Mouse (Mus musculus): ENCODE results near the gene Psme1. TPM values are rescaled to one million over a fixed set of nuclear protein-coding genes. Genes with fewer than 3 reads are reported as not detected.

Psme1 gene
- polyA plus RNA-seq, 1 experiment from 2014 or later: 130 TPM

- H3K9me3 ChIP-seq (ENCODE audit: control insufficient read depth, low read length): no peaks in the 10 kb centered on the region
- H3K4me1 ChIP-seq (replicated peaks; ENCODE audit: control insufficient read depth, insufficient read depth): peaks cover 3% of the 10 kb centered on the region; the same call in 1 of the 2 replicates
- TF ChIP-seq EP300 (optimal IDR thresholded peaks at IDR 0.05) (no peak), CTCF (IDR thresholded peaks at IDR 0.05; ENCODE audit: low read depth) (peak; percentile 20; the same call in 1 of the 2 replicates)
- H3K9ac ChIP-seq (ENCODE audit: low read length): no peak overlapping the region
- WGBS: 90% methylated on average over 2 of the region's 2 CpGs
- no peaks in the 10 kb centered on the region for H3K36me3 ChIP-seq (ENCODE audit: control insufficient read depth, insufficient read depth, low read length)
- DNase-seq (ENCODE audit: low spot score) (no peak), ATAC-seq (ENCODE audit: low FRiP score, low TSS enrichment) (no peak)
- H3K27me3 ChIP-seq (ENCODE audit: control insufficient read depth, insufficient read depth, low read length): no peaks in the 10 kb centered on the region
- no peak overlapping the region for H3K4me3 ChIP-seq (ENCODE audit: low read depth, low read length)
- H3K4me2 ChIP-seq (replicated peaks; ENCODE audit: low read depth): no peak overlapping the region
- H3K27ac ChIP-seq (replicated peaks): peak overlapping the region; percentile 73
These were observed 8.2 kb downstream of the Psme1 start for GRCm38 (mm10) chr14:55586149-55586548.

GRCm38 (mm10) chr14:55589271-55589670 lies 11.3 kb downstream of the Psme1 start:
- H3K36me3 ChIP-seq (ENCODE audit: control insufficient read depth, insufficient read depth, low read length): no peaks in the 10 kb centered on the region
- H3K9ac ChIP-seq (ENCODE audit: low read length): no peak overlapping the region
- ATAC-seq (ENCODE audit: low FRiP score, low TSS enrichment) (no peak), DNase-seq (ENCODE audit: low spot score) (no peak)
- peaks cover 5% of the 10 kb centered on the region for H3K4me1 ChIP-seq (replicated peaks; ENCODE audit: control insufficient read depth, insufficient read depth)
- WGBS: 91% methylated on average over 5 of the region's 5 CpGs
- no peaks in the 10 kb centered on the region for H3K9me3 ChIP-seq (ENCODE audit: control insufficient read depth, low read length)
- TF ChIP-seq EP300 (optimal IDR thresholded peaks at IDR 0.05) (no peak), CTCF (IDR thresholded peaks at IDR 0.05; ENCODE audit: low read depth) (no peak)
- H3K27me3 ChIP-seq (ENCODE audit: control insufficient read depth, insufficient read depth, low read length): no peaks in the 10 kb centered on the region
- no peak overlapping the region for H3K4me3 ChIP-seq (ENCODE audit: low read depth, low read length)
- H3K4me2 ChIP-seq (replicated peaks; ENCODE audit: low read depth): no peak overlapping the region
- H3K27ac ChIP-seq (replicated peaks): no peak overlapping the region

- Histone ChIP-seq H3K9me3 (ENCODE audit: control insufficient read depth, low read length) (no peaks in the 10 kb centered on the region), H3K4me3 (ENCODE audit: low read depth, low read length) (peak overlapping the region; percentile 72), H3K27me3 (ENCODE audit: control insufficient read depth, insufficient read depth, low read length) (no peaks in the 10 kb centered on the region), H3K4me1 (replicated peaks; ENCODE audit: control insufficient read depth, insufficient read depth) (peaks cover 2% of the 10 kb centered on the region; the same call in 1 of the 2 replicates), H3K27ac (replicated peaks) (peak overlapping the region; percentile 96), H3K36me3 (ENCODE audit: control insufficient read depth, insufficient read depth, low read length) (no peaks in the 10 kb centered on the region), H3K9ac (ENCODE audit: low read length) (peak overlapping the region; percentile 69), H3K4me2 (replicated peaks; ENCODE audit: low read depth) (peak overlapping the region; percentile 96)
- TF ChIP-seq EP300 (optimal IDR thresholded peaks at IDR 0.05): no peak
- no peak for TF ChIP-seq CTCF (IDR thresholded peaks at IDR 0.05; ENCODE audit: low read depth)
- ATAC-seq (ENCODE audit: low FRiP score, low TSS enrichment): no peak
- no peak for DNase-seq (ENCODE audit: low spot score)
- 68% methylated on average over 10 of the region's 11 CpGs for WGBS
These were observed 12.0 kb downstream of the Psme1 start for GRCm38 (mm10) chr14:55589771-55590448.

GRCm38 (mm10) chr14:55590748-55591330 lies 12.9 kb downstream of the Psme1 start, which contains the start of gene Psme2:
Gene Psme2, minus strand, starts transcription at chr14:55591113.
- no peaks in the 10 kb centered on the region for H3K27me3 ChIP-seq (ENCODE audit: control insufficient read depth, insufficient read depth, low read length)
- under 1% methylated on average over 22 of the region's 22 CpGs for WGBS

GRCm38 (mm10) chr14:55591331-55591891 lies 13.5 kb downstream of the Psme1 start, which contains the start of gene Rnf31:
Gene Rnf31, plus strand, starts transcription at chr14:55591708.
- WGBS: under 1% methylated on average over 33 of the region's 33 CpGs
- Histone ChIP-seq H3K4me2 (replicated peaks; ENCODE audit: low read depth) (peak within 1 kb of the TSS; percentile 96), H3K4me1 (replicated peaks; ENCODE audit: control insufficient read depth, insufficient read depth) (peaks cover 2% of the 10 kb centered on the region; the same call in 1 of the 2 replicates), H3K4me3 (ENCODE audit: low read depth, low read length) (peak within 1 kb of the TSS; percentile 72), H3K36me3 (ENCODE audit: control insufficient read depth, insufficient read depth, low read length) (peaks cover 10% of the 10 kb centered on the region), H3K9ac (ENCODE audit: low read length) (peak within 1 kb of the TSS; percentile 91), H3K27ac (replicated peaks) (peak within 1 kb of the TSS; percentile 96), H3K9me3 (ENCODE audit: control insufficient read depth, low read length) (no peaks in the 10 kb centered on the region), H3K27me3 (ENCODE audit: control insufficient read depth, insufficient read depth, low read length) (no peaks in the 10 kb centered on the region)
- TF ChIP-seq EP300 (optimal IDR thresholded peaks at IDR 0.05) (no peak), CTCF (IDR thresholded peaks at IDR 0.05; ENCODE audit: low read depth) (no peak; the same call in 1 of the 2 replicates)
- peak; percentile 97 for DNase-seq (ENCODE audit: low spot score)
- ATAC-seq (ENCODE audit: low FRiP score, low TSS enrichment): peak; percentile 93

More at GRCm38 (mm10) chr14:55590748-55591330, 12.9 kb downstream of the Psme1 start, which contains the start of gene Psme2:
- Histone ChIP-seq H3K27ac (replicated peaks) (peak within 1 kb of the TSS; percentile 96), H3K4me3 (ENCODE audit: low read depth, low read length) (peak within 1 kb of the TSS; percentile 72), H3K36me3 (ENCODE audit: control insufficient read depth, insufficient read depth, low read length) (peaks cover 4% of the 10 kb centered on the region), H3K4me1 (replicated peaks; ENCODE audit: control insufficient read depth, insufficient read depth) (peaks cover 2% of the 10 kb centered on the region; the same call in 1 of the 2 replicates), H3K9me3 (ENCODE audit: control insufficient read depth, low read length) (no peaks in the 10 kb centered on the region), H3K4me2 (replicated peaks; ENCODE audit: low read depth) (peak within 1 kb of the TSS; percentile 96), H3K9ac (ENCODE audit: low read length) (peak within 1 kb of the TSS; percentile 91)
- ATAC-seq (ENCODE audit: low FRiP score, low TSS enrichment) (peak; percentile 94), DNase-seq (ENCODE audit: low spot score) (peak; percentile 96)
- peak; percentile 38 for TF ChIP-seq CTCF (IDR thresholded peaks at IDR 0.05; ENCODE audit: low read depth)
- no peak for TF ChIP-seq EP300 (optimal IDR thresholded peaks at IDR 0.05)
